Mouse (Mus musculus): ENCODE measurements at regions not wholly inside any gene's neighbourhood (a gene's known extent, or its start where the extent isn't known, plus 50 kb on each side); places are given as distances from the start of the nearest gene placed in this dataset.

- TF ChIP-seq POLR2A (IDR thresholded peaks at IDR 0.05; ENCODE audit: borderline replicate concordance, extremely low read depth, low read depth, low read length), result no peak
- TF ChIP-seq CTCF (IDR thresholded peaks at IDR 0.05; ENCODE audit: insufficient read depth, low read length), result no peak
These were observed 329.4 kb upstream of the Npvf start for GRCm38 (mm10) chr6:50983511-50984099.

Measured in lung, adult 2 months (tissue).